ENCODE assay signal across 19 mouse cellular contexts in the genomic region with DNA sequence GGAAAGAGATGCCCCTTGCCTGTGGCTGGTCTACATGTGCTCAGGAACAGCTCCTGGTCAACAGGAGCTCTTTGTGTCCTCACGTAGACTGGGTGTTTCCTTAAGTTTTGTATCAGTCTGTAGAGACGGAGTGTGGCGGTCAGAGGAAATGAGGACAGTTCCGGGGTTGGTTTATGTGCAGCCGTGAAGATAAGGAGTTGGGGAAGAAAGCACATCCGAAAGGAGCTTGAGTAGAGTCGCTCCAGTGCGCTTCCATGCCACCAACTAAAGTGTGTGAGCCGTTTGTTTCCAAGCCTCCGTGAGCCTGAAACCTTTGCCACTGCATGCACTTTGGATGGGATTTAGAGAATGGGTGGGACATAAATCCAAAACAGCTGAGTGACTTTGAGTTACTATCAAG.
DNase-seq lines count a peak whose midpoint lies in the region; ATAC-seq lines count a peak whose summit lies in the region.
"Had no signal": no experiment of that assay in that cellular context is flagged by ENCODE, and none has a peak within 500 bp of the region (broad histone marks: within the 10 kb centered on the region; RNA-seq: fewer than 3 reads in every experiment).

No protein-coding gene starts in this region.

- H3K36me3 ChIP-seq in heart, embryonic 15.5 days, result no peaks in the 10 kb centered on the region
- H3K36me3 ChIP-seq in liver, embryonic 15.5 days (replicated peaks), result no peaks in the 10 kb centered on the region
- H3K36me3 ChIP-seq: embryonic facial prominence, embryonic 12.5 days; hindbrain, embryonic 15.5 days; limb, embryonic 12.5 days; midbrain, embryonic 10.5 days; stomach, embryonic 15.5 days had no signal

- WGBS in heart, embryonic 15.5 days, result 65% methylated on average over 10 of the region's 10 CpGs
- WGBS in liver, embryonic 15.5 days (ENCODE audit: insufficient replicate concordance), result 22% methylated on average over 10 of the region's 10 CpGs

- no peak overlapping the region for H3K4me3 ChIP-seq in heart, embryonic 15.5 days
- no peak overlapping the region for H3K4me3 ChIP-seq in liver, embryonic 15.5 days (replicated peaks)
- H3K4me3 ChIP-seq: embryonic facial prominence, embryonic 12.5 days; hindbrain, embryonic 15.5 days; limb, embryonic 12.5 days; midbrain, embryonic 10.5 days; stomach, embryonic 15.5 days had no signal

- no peak for ATAC-seq in heart, embryonic 15.5 days (replicated peaks; ENCODE audit: insufficient number of reproducible peaks, insufficient read depth, low FRiP score, low read depth)
- ATAC-seq in common myeloid progenitor, adult 5-6 weeks (replicated peaks; ENCODE audit: low read depth, poor library complexity, severe bottlenecking), result peak; percentile 90
- 0 out of 2 replicates have a peak, but pooled peaks have one; percentile 44 for ATAC-seq in liver, embryonic 15.5 days (ENCODE audit: insufficient read depth)
- ATAC-seq: forebrain, embryonic 16.5 days had no signal

- no peaks in the 10 kb centered on the region for H3K27me3 ChIP-seq in heart, embryonic 15.5 days
- H3K27me3 ChIP-seq in liver, embryonic 15.5 days, result no peaks in the 10 kb centered on the region
- H3K27me3 ChIP-seq: hindbrain, embryonic 15.5 days; stomach, embryonic 15.5 days had no signal

- no peak for DNase-seq in heart, adult 18-20 months
- DNase-seq in 416B (ENCODE audit: low read depth), result peak; percentile 96
- no peak for DNase-seq in adrenal gland, adult 8-10 months
- DNase-seq in right cerebral cortex, postnatal 25 days, result no peak
- DNase-seq in kidney, adult 11 months, result no peak
- DNase-seq: adrenal gland, adult 2 months; cerebellum, adult 11 months; kidney, adult 18-20 months; kidney, postnatal 10 days; thymus, postnatal 4 days had no signal

- H3K4me1 ChIP-seq in heart, embryonic 15.5 days (replicated peaks), result peaks cover 5% of the 10 kb centered on the region; the same call in 1 of the 2 replicates
- H3K4me1 ChIP-seq in liver, embryonic 15.5 days (replicated peaks), result no peaks in the 10 kb centered on the region
- H3K4me1 ChIP-seq: stomach, embryonic 15.5 days had no signal

- no peaks in the 10 kb centered on the region for H3K9me3 ChIP-seq in heart, embryonic 15.5 days (replicated peaks)
- H3K9me3 ChIP-seq in liver, embryonic 15.5 days (replicated peaks), result no peaks in the 10 kb centered on the region
- H3K9me3 ChIP-seq: embryonic facial prominence, embryonic 12.5 days; hindbrain, embryonic 15.5 days; limb, embryonic 12.5 days; midbrain, embryonic 10.5 days; stomach, embryonic 15.5 days had no signal

- peak overlapping the region; percentile 22; the same call in 1 of the 2 replicates for H3K4me2 ChIP-seq in heart, embryonic 15.5 days
- peak overlapping the region; percentile 36 for H3K4me2 ChIP-seq in liver, embryonic 15.5 days
- H3K4me2 ChIP-seq: embryonic facial prominence, embryonic 12.5 days; hindbrain, embryonic 15.5 days; limb, embryonic 12.5 days; stomach, embryonic 15.5 days had no signal

- no peak overlapping the region for H3K9ac ChIP-seq in heart, embryonic 15.5 days
- no peak overlapping the region for H3K9ac ChIP-seq in liver, embryonic 15.5 days
- H3K9ac ChIP-seq: embryonic facial prominence, embryonic 12.5 days; hindbrain, embryonic 15.5 days; limb, embryonic 12.5 days; stomach, embryonic 15.5 days had no signal

- H3K27ac ChIP-seq in heart, embryonic 15.5 days, result no peak overlapping the region
- H3K27ac ChIP-seq in liver, embryonic 15.5 days (replicated peaks), result no peak overlapping the region
- H3K27ac ChIP-seq: embryonic facial prominence, embryonic 12.5 days; hindbrain, embryonic 15.5 days; limb, embryonic 12.5 days; midbrain, embryonic 10.5 days; stomach, embryonic 15.5 days had no signal
